Mouse (Mus musculus): ENCODE measurements around the gene Ptprn2. TPM values are rescaled to one million over a fixed set of nuclear protein-coding genes. Genes with fewer than 3 reads are reported as not detected.

Gene Ptprn2
- total RNA-seq, 2 experiments from 2014 or later = not detected

GRCm38 (mm10) chr12:117255776-117256342 is 770.3 kb downstream of the Ptprn2 start:
- no peak for TF ChIP-seq CTCF (IDR thresholded peaks at IDR 0.05)
- no peak overlapping the region for H3K4me3 ChIP-seq
- intact Hi-C loops (cut with DNase I) = no loop called here
- DNase-seq = no peak
- H3K27ac ChIP-seq = no peak overlapping the region

- DNase-seq = no peak
- Histone ChIP-seq H3K4me3 (no peak overlapping the region), H3K27ac (no peak overlapping the region)
- no peak for TF ChIP-seq CTCF (IDR thresholded peaks at IDR 0.05)
- intact Hi-C loops (cut with DNase I) = no loop called here
Observed at GRCm38 (mm10) chr12:117256849-117257204, 771.3 kb downstream of the Ptprn2 start.

- DNase-seq = no peak
- Histone ChIP-seq H3K27ac (no peak overlapping the region), H3K4me3 (no peak overlapping the region)
- intact Hi-C loops (cut with DNase I) = no loop called here
- no peak for TF ChIP-seq CTCF (IDR thresholded peaks at IDR 0.05)
Observed at GRCm38 (mm10) chr12:117257205-117257920, 771.8 kb downstream of the Ptprn2 start.

GRCm38 (mm10) chr12:117257921-117258497 is 772.5 kb downstream of the Ptprn2 start:
- intact Hi-C loops (cut with DNase I) = no loop called here
- H3K27ac ChIP-seq = no peak overlapping the region
- DNase-seq = no peak
- no peak for TF ChIP-seq CTCF (IDR thresholded peaks at IDR 0.05)
- H3K4me3 ChIP-seq = no peak overlapping the region

GRCm38 (mm10) chr12:117260391-117261164 is 775.1 kb downstream of the Ptprn2 start:
- no peak for DNase-seq
- TF ChIP-seq CTCF (IDR thresholded peaks at IDR 0.05) = no peak
- Histone ChIP-seq H3K4me3 (no peak overlapping the region), H3K27ac (no peak overlapping the region)
- intact Hi-C loops (cut with DNase I) = no loop called here

- intact Hi-C loops (cut with DNase I) = no loop called here
- H3K27ac ChIP-seq = no peak overlapping the region
- TF ChIP-seq CTCF (IDR thresholded peaks at IDR 0.05) = no peak
- no peak for DNase-seq
- no peak overlapping the region for H3K4me3 ChIP-seq
Observed at GRCm38 (mm10) chr12:117261165-117261440, 775.6 kb downstream of the Ptprn2 start.

GRCm38 (mm10) chr12:117262003-117262402 is 776.5 kb downstream of the Ptprn2 start:
- Histone ChIP-seq H3K27ac (no peak overlapping the region), H3K4me3 (no peak overlapping the region)
- intact Hi-C loops (cut with DNase I) = no loop called here
- DNase-seq = no peak
- no peak for TF ChIP-seq CTCF (IDR thresholded peaks at IDR 0.05)

GRCm38 (mm10) chr12:117263081-117263480 is 777.6 kb downstream of the Ptprn2 start:
- intact Hi-C loops (cut with DNase I) = no loop called here
- no peak overlapping the region for H3K27ac ChIP-seq
- peak; percentile 19 for DNase-seq
- no peak for TF ChIP-seq CTCF (IDR thresholded peaks at IDR 0.05)
- H3K4me3 ChIP-seq = no peak overlapping the region

- Histone ChIP-seq H3K27ac (no peak overlapping the region), H3K4me3 (no peak overlapping the region)
- DNase-seq = no peak
- no peak for TF ChIP-seq CTCF (IDR thresholded peaks at IDR 0.05)
- intact Hi-C loops (cut with DNase I) = no loop called here
Observed at GRCm38 (mm10) chr12:117265211-117265610, 779.7 kb downstream of the Ptprn2 start.

GRCm38 (mm10) chr12:117268543-117269172 is 783.1 kb downstream of the Ptprn2 start:
- intact Hi-C loops (cut with DNase I) = no loop called here
- no peak overlapping the region for H3K27ac ChIP-seq
- no peak overlapping the region for H3K4me3 ChIP-seq
- DNase-seq = no peak
- no peak for TF ChIP-seq CTCF (IDR thresholded peaks at IDR 0.05)

GRCm38 (mm10) chr12:117269310-117269709 is 783.8 kb downstream of the Ptprn2 start:
- intact Hi-C loops (cut with DNase I) = no loop called here
- TF ChIP-seq CTCF (IDR thresholded peaks at IDR 0.05) = no peak
- Histone ChIP-seq H3K4me3 (no peak overlapping the region), H3K27ac (no peak overlapping the region)
- no peak for DNase-seq

GRCm38 (mm10) chr12:117270199-117270598 is 784.7 kb downstream of the Ptprn2 start:
- no peak for TF ChIP-seq CTCF (IDR thresholded peaks at IDR 0.05)
- intact Hi-C loops (cut with DNase I) = no loop called here
- H3K27ac ChIP-seq = no peak overlapping the region
- DNase-seq = no peak
- no peak overlapping the region for H3K4me3 ChIP-seq

GRCm38 (mm10) chr12:117273166-117273565 is 787.6 kb downstream of the Ptprn2 start:
- no peak for TF ChIP-seq CTCF (IDR thresholded peaks at IDR 0.05)

More at GRCm38 (mm10) chr12:117273166-117273565, 787.6 kb downstream of the Ptprn2 start:
- H3K27ac ChIP-seq = no peak overlapping the region
- no peak for DNase-seq
- no peak overlapping the region for H3K4me3 ChIP-seq
- intact Hi-C loops (cut with DNase I) = no loop called here

All from gastrocnemius, adult 2 months (tissue).